Mouse (Mus musculus) heart, embryonic 16.5 days (tissue): ENCODE data around the gene Lemd1. TPM values are rescaled to one million over a fixed set of nuclear protein-coding genes. Genes with fewer than 3 reads are reported as not detected.

ENCODE experiments used
- ATAC-seq: fragments of 200-750 bp; cut with Nextera tagmentation; replicated peaks from 2 replicates; pipeline ENCODE4 v1.8.0; 2017; ENCODE audit warnings: moderate number of reproducible peaks; ENCODE audit not compliant: insufficient read depth, low FRiP score; ENCODE audit errors: extremely low read depth
- H3K27ac ChIP-seq: fragments of 300-500 bp; sonication (generic); 2 replicates; pipeline ENCODE4 v1.5.1; 2014; ENCODE audit warnings: mild to moderate bottlenecking, low read length, control low read depth, moderate library complexity
- H3K27me3 ChIP-seq: fragments of 300-500 bp; sonication (generic); 2 replicates; pipeline ENCODE4 v1.6.1; 2014; ENCODE audit warnings: low read length, mixed read lengths; ENCODE audit not compliant: control insufficient read depth, insufficient read depth
- H3K36me3 ChIP-seq: fragments of 300-500 bp; sonication (generic); 2 replicates; pipeline ENCODE4 v1.6.1; 2014; ENCODE audit not compliant: control insufficient read depth, insufficient read depth
- H3K4me1 ChIP-seq: fragments of 300-500 bp; sonication (generic); 2 replicates; pipeline ENCODE4 v1.6.1; 2014; ENCODE audit warnings: low read length, mixed read lengths; ENCODE audit not compliant: control insufficient read depth, insufficient read depth
- H3K4me2 ChIP-seq: fragments of 300-500 bp; sonication (generic); 2 replicates; pipeline ENCODE4 v1.6.1; 2014; ENCODE audit warnings: low read depth, mild to moderate bottlenecking, control low read depth, low read length
- H3K4me3 ChIP-seq: fragments of 300-500 bp; sonication (generic); 2 replicates; pipeline ENCODE4 v1.5.1; 2014; ENCODE audit warnings: mild to moderate bottlenecking, control low read depth, low read length
- H3K9ac ChIP-seq: fragments of 300-500 bp; sonication (generic); 2 replicates; pipeline ENCODE4 v1.6.1; 2014; ENCODE audit warnings: low read length, control low read depth
- H3K9me3 ChIP-seq: fragments of 300-500 bp; sonication (generic); replicated peaks from 2 replicates; pipeline ENCODE4 v1.6.1; 2016; ENCODE audit warnings: low read length; ENCODE audit not compliant: control insufficient read depth
- WGBS: fragments of 180-500 bp; shearing (Covaris S2); extraction: QIAGEN DNeasy Blood & Tissue Kit; methylation state at CpG from one replicate; pipeline ENCODE4 v1.1.7; 2014; 5-methylcytosine and 5-hydroxymethylcytosine counted together
- polyA plus RNA-seq: library from polyadenylated mRNA; unstranded; fragments of >200 nt; fragmentation: Nextera tagmentation; extraction: Ambion mirVana; gene quantifications from 2 replicates; pipeline ENCODE4 v1.2.1, GENCODE M21; 2015

The Lemd1 gene
- polyA plus RNA-seq, 1 experiment from 2014 or later, result not detected

DNA sequence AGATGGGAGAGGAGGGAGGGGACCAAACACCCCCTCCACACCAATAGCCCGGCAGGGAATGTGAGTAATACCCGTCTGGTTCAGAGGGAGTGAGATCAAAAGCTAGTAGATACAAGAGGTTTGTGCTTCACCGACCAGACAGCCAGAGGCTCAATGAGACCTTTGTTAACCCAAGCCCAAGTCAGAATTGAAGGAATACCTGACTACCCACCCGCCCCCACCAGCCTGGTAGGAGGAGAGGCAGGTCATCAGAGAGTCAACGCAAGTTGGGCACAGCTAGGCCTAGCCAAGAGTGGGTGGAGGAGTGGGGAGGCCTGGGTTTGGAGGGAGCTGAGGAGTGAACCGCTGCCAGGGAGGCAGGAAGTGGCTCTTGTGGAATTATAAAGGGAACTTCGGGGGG lies 5.1 kb downstream of the Lemd1 start:
- H3K27ac ChIP-seq, result no peak overlapping the region
- H3K4me1 ChIP-seq, result peaks cover 8% of the 10 kb centered on the region
- peaks cover 64% of the 10 kb centered on the region for H3K27me3 ChIP-seq

GRCm38 (mm10) chr1:132197666-132198065 lies 6.4 kb downstream of the Lemd1 start:
- WGBS, result 25% methylated on average over 9 of the region's 9 CpGs
- no peak overlapping the region for H3K9ac ChIP-seq
- H3K27me3 ChIP-seq, result peaks cover 51% of the 10 kb centered on the region
- H3K4me3 ChIP-seq, result no peak overlapping the region
- no peak for ATAC-seq
- peaks cover 8% of the 10 kb centered on the region for H3K4me1 ChIP-seq
- H3K4me2 ChIP-seq, result no peak overlapping the region
- no peaks in the 10 kb centered on the region for H3K9me3 ChIP-seq
- no peak overlapping the region for H3K27ac ChIP-seq
- H3K36me3 ChIP-seq, result no peaks in the 10 kb centered on the region

More for the DNA sequence above, 5.1 kb downstream of the Lemd1 start:
- no peak overlapping the region for H3K4me2 ChIP-seq
- no peak overlapping the region for H3K9ac ChIP-seq
- no peak overlapping the region for H3K4me3 ChIP-seq
- no peak for ATAC-seq
- WGBS, result 48% methylated on average over 7 of the region's 7 CpGs
- H3K9me3 ChIP-seq, result no peaks in the 10 kb centered on the region
- H3K36me3 ChIP-seq, result no peaks in the 10 kb centered on the region

DNA sequence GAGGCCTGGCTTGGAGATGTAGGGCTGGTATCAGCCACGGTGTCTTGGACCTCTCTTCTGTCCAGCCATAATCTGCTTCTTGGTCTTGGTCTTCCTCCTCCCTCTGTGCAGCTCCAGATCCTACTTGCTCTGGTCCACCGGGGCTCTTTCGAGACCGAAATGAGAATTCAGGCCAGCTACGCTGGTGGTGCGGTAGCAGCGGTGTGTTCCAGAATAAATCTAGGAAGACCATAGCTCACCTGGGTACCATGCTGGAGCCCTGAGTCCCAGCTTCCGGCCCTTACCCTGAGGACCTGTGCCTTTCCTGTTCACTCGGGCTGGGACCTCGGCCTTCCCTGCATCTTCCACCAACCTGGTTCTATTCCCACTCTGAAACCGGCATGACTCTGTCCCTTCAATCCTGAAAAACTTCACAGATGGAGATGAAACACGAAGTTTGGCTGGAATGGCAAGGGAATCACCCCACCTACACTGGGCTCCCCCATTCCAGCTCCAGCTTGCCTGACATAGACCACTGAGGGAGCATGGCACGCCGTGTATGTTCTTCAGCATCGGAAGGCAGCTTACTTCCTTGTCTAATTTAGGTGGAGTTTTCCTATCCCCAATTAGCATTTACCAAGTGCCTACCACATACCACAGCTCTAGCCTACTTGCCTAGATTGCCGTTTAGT lies 7.3 kb downstream of the Lemd1 start:
- WGBS, result 87% methylated on average over 16 of the region's 16 CpGs
- Histone ChIP-seq H3K4me2 (no peak overlapping the region), H3K36me3 (no peaks in the 10 kb centered on the region), H3K27me3 (peaks cover 43% of the 10 kb centered on the region), H3K4me3 (no peak overlapping the region), H3K27ac (no peak overlapping the region), H3K9me3 (no peaks in the 10 kb centered on the region), H3K4me1 (peaks cover 8% of the 10 kb centered on the region), H3K9ac (no peak overlapping the region)
- no peak for ATAC-seq

GRCm38 (mm10) chr1:132199244-132199643 lies 8.0 kb downstream of the Lemd1 start:
- no peak overlapping the region for H3K9ac ChIP-seq
- H3K36me3 ChIP-seq, result no peaks in the 10 kb centered on the region
- H3K9me3 ChIP-seq, result no peaks in the 10 kb centered on the region
- no peak overlapping the region for H3K4me3 ChIP-seq
- no peak for ATAC-seq
- H3K4me2 ChIP-seq, result no peak overlapping the region
- H3K4me1 ChIP-seq, result peaks cover 8% of the 10 kb centered on the region
- H3K27ac ChIP-seq, result no peak overlapping the region
- WGBS, result 78% methylated on average over 6 of the region's 6 CpGs
- peaks cover 39% of the 10 kb centered on the region for H3K27me3 ChIP-seq

- H3K4me2 ChIP-seq, result peak overlapping the region; percentile 31
- peaks cover 36% of the 10 kb centered on the region for H3K27me3 ChIP-seq
These were observed 8.7 kb downstream of the Lemd1 start for GRCm38 (mm10) chr1:132199934-132200333.

GRCm38 (mm10) chr1:132200562-132201510 lies 9.6 kb downstream of the Lemd1 start:
- 26% methylated on average over 11 of the region's 11 CpGs for WGBS
- no peak overlapping the region for H3K9ac ChIP-seq

More at GRCm38 (mm10) chr1:132199934-132200333, 8.7 kb downstream of the Lemd1 start:
- no peaks in the 10 kb centered on the region for H3K9me3 ChIP-seq
- 19% methylated on average over 12 of the region's 12 CpGs for WGBS
- peaks cover 8% of the 10 kb centered on the region for H3K4me1 ChIP-seq
- ATAC-seq, result no peak
- H3K36me3 ChIP-seq, result no peaks in the 10 kb centered on the region
- H3K27ac ChIP-seq, result no peak overlapping the region
- H3K9ac ChIP-seq, result no peak overlapping the region
- no peak overlapping the region for H3K4me3 ChIP-seq

GRCm38 (mm10) chr1:132201511-132201860 lies 10.3 kb downstream of the Lemd1 start:
- no peak for ATAC-seq
- H3K9me3 ChIP-seq, result no peaks in the 10 kb centered on the region
- WGBS, result 47% methylated on average over 4 of the region's 4 CpGs
- no peak overlapping the region for H3K27ac ChIP-seq
- no peak overlapping the region for H3K4me2 ChIP-seq
- no peak overlapping the region for H3K9ac ChIP-seq
- H3K4me1 ChIP-seq, result peaks cover 8% of the 10 kb centered on the region
- H3K36me3 ChIP-seq, result no peaks in the 10 kb centered on the region
- peaks cover 28% of the 10 kb centered on the region for H3K27me3 ChIP-seq
- no peak overlapping the region for H3K4me3 ChIP-seq

More at GRCm38 (mm10) chr1:132200562-132201510, 9.6 kb downstream of the Lemd1 start:
- no peak for ATAC-seq
- H3K9me3 ChIP-seq, result no peaks in the 10 kb centered on the region
- no peaks in the 10 kb centered on the region for H3K36me3 ChIP-seq
- H3K27me3 ChIP-seq, result peaks cover 30% of the 10 kb centered on the region
- no peak overlapping the region for H3K27ac ChIP-seq
- no peak overlapping the region for H3K4me3 ChIP-seq
- peaks cover 8% of the 10 kb centered on the region for H3K4me1 ChIP-seq
- H3K4me2 ChIP-seq, result peak overlapping the region; percentile 31

GRCm38 (mm10) chr1:132201936-132202335 lies 10.7 kb downstream of the Lemd1 start:
- H3K9me3 ChIP-seq, result no peaks in the 10 kb centered on the region
- no peak overlapping the region for H3K27ac ChIP-seq
- peaks cover 8% of the 10 kb centered on the region for H3K4me1 ChIP-seq
- H3K9ac ChIP-seq, result no peak overlapping the region
- H3K4me3 ChIP-seq, result no peak overlapping the region
- H3K27me3 ChIP-seq, result peaks cover 27% of the 10 kb centered on the region
- H3K36me3 ChIP-seq, result no peaks in the 10 kb centered on the region
- 62% methylated on average over 2 of the region's 2 CpGs for WGBS
- no peak for ATAC-seq
- no peak overlapping the region for H3K4me2 ChIP-seq

- Histone ChIP-seq H3K4me3 (no peak overlapping the region), H3K9me3 (no peaks in the 10 kb centered on the region), H3K4me2 (no peak overlapping the region), H3K4me1 (peaks cover 8% of the 10 kb centered on the region), H3K27ac (no peak overlapping the region), H3K36me3 (no peaks in the 10 kb centered on the region), H3K9ac (no peak overlapping the region), H3K27me3 (peaks cover 23% of the 10 kb centered on the region)
- ATAC-seq, result no peak
- 87% methylated on average over 5 of the region's 5 CpGs for WGBS
These were observed 11.5 kb downstream of the Lemd1 start for GRCm38 (mm10) chr1:132202771-132203170.
